Mouse (Mus musculus) hindbrain, embryonic 14.5 days (tissue): ENCODE measurements around the gene Tbx15. TPM values are rescaled to one million over a fixed set of nuclear protein-coding genes. Genes with fewer than 3 reads are reported as not detected.

ENCODE experiments used
- ATAC-seq: fragments of 200-750 bp; cut with Nextera tagmentation; 2 replicates; pipeline ENCODE4 v1.8.0; 2017; ENCODE audit warnings: moderate number of reproducible peaks, mild to moderate bottlenecking, moderate TSS enrichment, moderate library complexity; ENCODE audit not compliant: low FRiP score
- DNase-seq: peaks from one replicate; pipeline ENCODE4 v3.0.0-alpha.2; 2015; ENCODE audit warnings: low spot score
- H3K27ac ChIP-seq: fragments of 300-500 bp; sonication (generic); 2 replicates; pipeline ENCODE4 v1.5.1; 2014; ENCODE audit warnings: mild to moderate bottlenecking, moderate library complexity
- H3K27me3 ChIP-seq: fragments of 300-500 bp; sonication (generic); 2 replicates; pipeline ENCODE4 v1.6.1; 2014; ENCODE audit warnings: mild to moderate bottlenecking, low read length, mixed read lengths; ENCODE audit not compliant: control insufficient read depth, insufficient read depth
- H3K36me3 ChIP-seq: fragments of 300-500 bp; sonication (generic); replicated peaks from 2 replicates; pipeline ENCODE4 v1.6.1; 2014; ENCODE audit not compliant: control insufficient read depth, insufficient read depth
- H3K4me1 ChIP-seq: fragments of 300-500 bp; sonication (generic); replicated peaks from 2 replicates; pipeline ENCODE4 v1.6.1; 2014; ENCODE audit warnings: antibody characterized with exemption, low read length, mixed read lengths; ENCODE audit not compliant: control insufficient read depth, insufficient read depth
- H3K4me2 ChIP-seq: fragments of 300-500 bp; sonication (generic); replicated peaks from 2 replicates; pipeline ENCODE4 v1.6.1; 2014; ENCODE audit warnings: mild to moderate bottlenecking, moderate library complexity
- H3K4me3 ChIP-seq: fragments of 300-500 bp; sonication (generic); replicated peaks from 2 replicates; pipeline ENCODE4 v1.5.1; 2014; ENCODE audit warnings: mild to moderate bottlenecking, low read length
- H3K9ac ChIP-seq: fragments of 300-500 bp; sonication (generic); 2 replicates; pipeline ENCODE4 v1.6.1; 2014
- H3K9me3 ChIP-seq: fragments of 300-500 bp; sonication (generic); 2 replicates; pipeline ENCODE4 v1.6.1; 2016; ENCODE audit warnings: low read length; ENCODE audit not compliant: control insufficient read depth
- WGBS: fragments of 180-500 bp; shearing (Covaris S2); extraction: QIAGEN DNeasy Blood & Tissue Kit; methylation state at CpG from one replicate; pipeline ENCODE4 v1.1.7; 2014; 5-methylcytosine and 5-hydroxymethylcytosine counted together
- polyA plus RNA-seq: library from polyadenylated mRNA; unstranded; fragments of >200 nt; fragmentation: Nextera tagmentation; extraction: Ambion mirVana; gene quantifications from 2 replicates; pipeline ENCODE4 v1.2.1, GENCODE M21; 2014

The Tbx15 gene
- polyA plus RNA-seq, 1 experiment from 2014 or later = 0.32 TPM

GRCm38 (mm10) chr3:99261371-99261791, 21.2 kb downstream of the Tbx15 start:
- no peaks in the 10 kb centered on the region for H3K36me3 ChIP-seq

GRCm38 (mm10) chr3:99261986-99262385, 21.8 kb downstream of the Tbx15 start:
- WGBS = 0% methylated on average over 2 of the region's 2 CpGs
- no peak for DNase-seq

More at GRCm38 (mm10) chr3:99261371-99261791, 21.2 kb downstream of the Tbx15 start:
- WGBS = under 1% methylated on average over 18 of the region's 18 CpGs
- peaks cover 98% of the 10 kb centered on the region for H3K27me3 ChIP-seq
- H3K9ac ChIP-seq = no peak overlapping the region
- DNase-seq (no peak), ATAC-seq (no peak)
- no peaks in the 10 kb centered on the region for H3K9me3 ChIP-seq
- H3K4me3 ChIP-seq = no peak overlapping the region
- no peak overlapping the region for H3K4me2 ChIP-seq
- H3K4me1 ChIP-seq = no peaks in the 10 kb centered on the region
- no peak overlapping the region for H3K27ac ChIP-seq

GRCm38 (mm10) chr3:99263471-99263903, 23.3 kb downstream of the Tbx15 start:
- ATAC-seq (no peak), DNase-seq (no peak)
- no peaks in the 10 kb centered on the region for H3K4me1 ChIP-seq
- WGBS = 13% methylated on average over 9 of the region's 9 CpGs
- H3K36me3 ChIP-seq = no peaks in the 10 kb centered on the region
- no peak overlapping the region for H3K4me2 ChIP-seq
- H3K27ac ChIP-seq = no peak overlapping the region
- H3K4me3 ChIP-seq = no peak overlapping the region
- H3K9ac ChIP-seq = no peak overlapping the region
- no peaks in the 10 kb centered on the region for H3K9me3 ChIP-seq
- peaks cover 83% of the 10 kb centered on the region for H3K27me3 ChIP-seq

More at GRCm38 (mm10) chr3:99261986-99262385, 21.8 kb downstream of the Tbx15 start:
- ATAC-seq = no peak
- H3K9ac ChIP-seq = no peak overlapping the region
- H3K4me1 ChIP-seq = no peaks in the 10 kb centered on the region
- H3K36me3 ChIP-seq = no peaks in the 10 kb centered on the region
- H3K4me2 ChIP-seq = no peak overlapping the region
- H3K27me3 ChIP-seq = peaks cover 92% of the 10 kb centered on the region
- H3K9me3 ChIP-seq = no peaks in the 10 kb centered on the region
- H3K27ac ChIP-seq = no peak overlapping the region
- no peak overlapping the region for H3K4me3 ChIP-seq

- peaks cover 73% of the 10 kb centered on the region for H3K27me3 ChIP-seq
- DNase-seq (no peak), ATAC-seq (no peak)
- no peak overlapping the region for H3K27ac ChIP-seq
- 26% methylated on average over 7 of the region's 7 CpGs for WGBS
- H3K9me3 ChIP-seq = no peaks in the 10 kb centered on the region
- H3K36me3 ChIP-seq = no peaks in the 10 kb centered on the region
- no peaks in the 10 kb centered on the region for H3K4me1 ChIP-seq
- no peak overlapping the region for H3K4me2 ChIP-seq
- H3K9ac ChIP-seq = no peak overlapping the region
- no peak overlapping the region for H3K4me3 ChIP-seq
These were observed 24.5 kb downstream of the Tbx15 start for GRCm38 (mm10) chr3:99264695-99265094.

- 57% methylated on average over 10 of the region's 10 CpGs for WGBS
- peaks cover 53% of the 10 kb centered on the region for H3K27me3 ChIP-seq
- no peak for DNase-seq
These were observed 26.6 kb downstream of the Tbx15 start for GRCm38 (mm10) chr3:99266752-99267303.

GRCm38 (mm10) chr3:99277973-99278580, 37.9 kb downstream of the Tbx15 start:
- no peak for ATAC-seq
- no peak overlapping the region for H3K4me3 ChIP-seq
- H3K9me3 ChIP-seq = no peaks in the 10 kb centered on the region
- no peak for DNase-seq
- WGBS = 55% methylated on average over 12 of the region's 12 CpGs
- no peaks in the 10 kb centered on the region for H3K4me1 ChIP-seq
- no peak overlapping the region for H3K27ac ChIP-seq
- no peak overlapping the region for H3K9ac ChIP-seq
- H3K4me2 ChIP-seq = no peak overlapping the region
- H3K36me3 ChIP-seq = no peaks in the 10 kb centered on the region
- H3K27me3 ChIP-seq = no peaks in the 10 kb centered on the region

More at GRCm38 (mm10) chr3:99266752-99267303, 26.6 kb downstream of the Tbx15 start:
- no peak overlapping the region for H3K4me3 ChIP-seq
- no peak overlapping the region for H3K4me2 ChIP-seq
- no peak overlapping the region for H3K27ac ChIP-seq
- H3K4me1 ChIP-seq = no peaks in the 10 kb centered on the region
- H3K36me3 ChIP-seq = no peaks in the 10 kb centered on the region
- no peak overlapping the region for H3K9ac ChIP-seq
- ATAC-seq = no peak
- no peaks in the 10 kb centered on the region for H3K9me3 ChIP-seq

GRCm38 (mm10) chr3:99279718-99280117, 39.5 kb downstream of the Tbx15 start:
- no peaks in the 10 kb centered on the region for H3K9me3 ChIP-seq
- no peak overlapping the region for H3K27ac ChIP-seq
- H3K4me2 ChIP-seq = no peak overlapping the region
- no peak overlapping the region for H3K9ac ChIP-seq
- H3K27me3 ChIP-seq = no peaks in the 10 kb centered on the region
- 91% methylated on average over 3 of the region's 3 CpGs for WGBS
- no peak for DNase-seq
- H3K4me1 ChIP-seq = no peaks in the 10 kb centered on the region
- H3K4me3 ChIP-seq = no peak overlapping the region
- H3K36me3 ChIP-seq = no peaks in the 10 kb centered on the region
- no peak for ATAC-seq

- no peaks in the 10 kb centered on the region for H3K36me3 ChIP-seq
These were observed 41.3 kb downstream of the Tbx15 start for GRCm38 (mm10) chr3:99281453-99281852.

GRCm38 (mm10) chr3:99288302-99288701, 48.1 kb downstream of the Tbx15 start:
- Histone ChIP-seq H3K27ac (no peak overlapping the region), H3K4me3 (no peak overlapping the region), H3K4me1 (no peaks in the 10 kb centered on the region), H3K9ac (no peak overlapping the region), H3K4me2 (no peak overlapping the region), H3K9me3 (no peaks in the 10 kb centered on the region), H3K36me3 (no peaks in the 10 kb centered on the region), H3K27me3 (no peaks in the 10 kb centered on the region)
- WGBS = 67% methylated on average over 2 of the region's 2 CpGs
- DNase-seq (no peak), ATAC-seq (no peak)

More at GRCm38 (mm10) chr3:99281453-99281852, 41.3 kb downstream of the Tbx15 start:
- DNase-seq (no peak), ATAC-seq (no peak)
- Histone ChIP-seq H3K4me2 (no peak overlapping the region), H3K4me1 (no peaks in the 10 kb centered on the region), H3K27ac (no peak overlapping the region), H3K4me3 (no peak overlapping the region), H3K27me3 (no peaks in the 10 kb centered on the region), H3K9ac (no peak overlapping the region), H3K9me3 (no peaks in the 10 kb centered on the region)
- WGBS = 75% methylated on average over 4 of the region's 4 CpGs
